Mouse (Mus musculus) liver, postnatal 0 days (tissue): ENCODE results near the gene Slc4a3. TPM values are rescaled to one million over a fixed set of nuclear protein-coding genes. Genes with fewer than 3 reads are reported as not detected.

Experiments
- ATAC-seq: fragments of 200-750 bp; cut with Nextera tagmentation; 2 replicates; pipeline ENCODE4 v1.8.0; 2017; ENCODE audit warnings: mild to moderate bottlenecking, moderate library complexity
- DNase-seq: peaks from one replicate; pipeline ENCODE4 v3.0.0-alpha.2; 2016
- H3K27ac ChIP-seq: fragments of 300-500 bp; sonication (generic); 2 replicates; pipeline ENCODE4 v1.5.1; 2014; ENCODE audit warnings: antibody characterized with exemption, moderate library complexity, mild to moderate bottlenecking, low read depth
- H3K27me3 ChIP-seq: fragments of 300-500 bp; sonication (generic); 2 replicates; pipeline ENCODE4 v1.6.1; 2014; ENCODE audit warnings: low read length, control low read depth, mixed read lengths; ENCODE audit not compliant: insufficient read depth
- H3K36me3 ChIP-seq: fragments of 300-500 bp; sonication (generic); replicated peaks from 2 replicates; pipeline ENCODE4 v1.6.1; 2014; ENCODE audit warnings: mild to moderate bottlenecking, control low read depth, low read length, moderate library complexity, mixed read lengths; ENCODE audit not compliant: insufficient read depth
- H3K4me1 ChIP-seq: fragments of 300-500 bp; sonication (generic); 2 replicates; pipeline ENCODE4 v1.6.1; 2014; ENCODE audit warnings: antibody characterized with exemption, mild to moderate bottlenecking, control low read depth; ENCODE audit not compliant: insufficient read depth
- H3K4me2 ChIP-seq: fragments of 300-500 bp; sonication (generic); 2 replicates; pipeline ENCODE4 v1.6.1; 2014; ENCODE audit warnings: low read depth, mild to moderate bottlenecking, low read length, moderate library complexity, mixed read lengths
- H3K4me3 ChIP-seq: fragments of 300-500 bp; sonication (generic); 2 replicates; pipeline ENCODE4 v1.5.1; 2014; ENCODE audit warnings: low read depth, low read length
- H3K9ac ChIP-seq: fragments of 300-500 bp; sonication (generic); replicated peaks from 2 replicates; pipeline ENCODE4 v1.6.1; 2014; ENCODE audit warnings: mild to moderate bottlenecking, moderate library complexity
- H3K9me3 ChIP-seq: fragments of 300-500 bp; sonication (generic); 2 replicates; pipeline ENCODE4 v1.6.1; 2016; ENCODE audit warnings: mild to moderate bottlenecking, control low read depth, low read length, mixed read lengths
- CTCF ChIP-seq: sonication (generic); IDR thresholded peaks from 2 replicates; pipeline ENCODE4 v1.5.1; 2016; ENCODE audit warnings: antibody characterized with exemption, low read depth
- EP300 ChIP-seq: IDR thresholded peaks from 2 replicates; pipeline ENCODE4 v1.6.1; 2016; ENCODE audit warnings: antibody characterized with exemption, low read depth, mild to moderate bottlenecking
- WGBS: fragments of 180-500 bp; shearing (Covaris S2); extraction: QIAGEN DNeasy Blood & Tissue Kit; methylation state at CpG from one replicate; pipeline ENCODE4 v1.1.7; 2014; ENCODE audit not compliant: insufficient replicate concordance; 5-methylcytosine and 5-hydroxymethylcytosine counted together
- polyA plus RNA-seq: library from polyadenylated mRNA; unstranded; fragments of >200 nt; fragmentation: Nextera tagmentation; extraction: Ambion mirVana; gene quantifications from 2 replicates; pipeline ENCODE4 v1.2.1, GENCODE M21; 2015

Slc4a3 gene
- polyA plus RNA-seq, 1 experiment from 2014 or later = 0.42 TPM

GRCm38 (mm10) chr1:75557041-75557440 lies 11.0 kb downstream of the Slc4a3 start:
- no peak overlapping the region for H3K4me3 ChIP-seq
- H3K9me3 ChIP-seq = no peaks in the 10 kb centered on the region
- WGBS = 86% methylated on average over 7 of the region's 7 CpGs
- TF ChIP-seq EP300 (no peak), CTCF (no peak)
- no peaks in the 10 kb centered on the region for H3K36me3 ChIP-seq
- DNase-seq (no peak), ATAC-seq (no peak)
- no peak overlapping the region for H3K9ac ChIP-seq
- H3K27me3 ChIP-seq = no peaks in the 10 kb centered on the region
- H3K27ac ChIP-seq = no peak overlapping the region
- H3K4me1 ChIP-seq = 0 out of 2 replicates have a peak, but pooled peaks cover 3% of the 10 kb centered on the region
- no peak overlapping the region for H3K4me2 ChIP-seq

- H3K9ac ChIP-seq = no peak overlapping the region
- H3K36me3 ChIP-seq = no peaks in the 10 kb centered on the region
- H3K9me3 ChIP-seq = no peaks in the 10 kb centered on the region
- ATAC-seq (no peak), DNase-seq (no peak)
- no peak overlapping the region for H3K27ac ChIP-seq
- WGBS = 75% methylated on average over 18 of the region's 18 CpGs
- 0 out of 2 replicates have a peak, but pooled peaks cover 3% of the 10 kb centered on the region for H3K4me1 ChIP-seq
- H3K4me2 ChIP-seq = no peak overlapping the region
- H3K27me3 ChIP-seq = no peaks in the 10 kb centered on the region
- H3K4me3 ChIP-seq = no peak overlapping the region
- TF ChIP-seq EP300 (no peak), CTCF (no peak)
Measured at GRCm38 (mm10) chr1:75558388-75559178, 12.5 kb downstream of the Slc4a3 start.

GRCm38 (mm10) chr1:75559212-75559925 lies 13.3 kb downstream of the Slc4a3 start:
- TF ChIP-seq CTCF = peak; percentile 100
- no peak for TF ChIP-seq EP300
- Histone ChIP-seq H3K36me3 (no peaks in the 10 kb centered on the region), H3K4me2 (no peak overlapping the region), H3K9ac (no peak overlapping the region), H3K4me3 (no peak overlapping the region), H3K27ac (no peak overlapping the region), H3K4me1 (0 out of 2 replicates have a peak, but pooled peaks cover 3% of the 10 kb centered on the region), H3K27me3 (no peaks in the 10 kb centered on the region), H3K9me3 (no peaks in the 10 kb centered on the region)
- peak; percentile 98 for ATAC-seq
- WGBS = 8% methylated on average over 17 of the region's 17 CpGs
- DNase-seq = peak; percentile 92

GRCm38 (mm10) chr1:75560206-75560913 lies 14.3 kb downstream of the Slc4a3 start:
- Histone ChIP-seq H3K9ac (no peak overlapping the region), H3K4me1 (0 out of 2 replicates have a peak, but pooled peaks cover 3% of the 10 kb centered on the region), H3K4me3 (no peak overlapping the region), H3K27me3 (no peaks in the 10 kb centered on the region), H3K4me2 (no peak overlapping the region), H3K9me3 (no peaks in the 10 kb centered on the region), H3K36me3 (no peaks in the 10 kb centered on the region), H3K27ac (no peak overlapping the region)
- TF ChIP-seq EP300 (no peak), CTCF (no peak)
- WGBS = 63% methylated on average over 12 of the region's 12 CpGs
- DNase-seq = no peak
- ATAC-seq = no peak

- TF ChIP-seq EP300 (no peak), CTCF (no peak)
- no peak overlapping the region for H3K4me2 ChIP-seq
- ATAC-seq (no peak), DNase-seq (no peak)
- H3K9ac ChIP-seq = no peak overlapping the region
- no peaks in the 10 kb centered on the region for H3K9me3 ChIP-seq
- no peak overlapping the region for H3K4me3 ChIP-seq
- 44% methylated on average over 4 of the region's 4 CpGs for WGBS
- H3K27me3 ChIP-seq = no peaks in the 10 kb centered on the region
- H3K27ac ChIP-seq = no peak overlapping the region
- no peaks in the 10 kb centered on the region for H3K36me3 ChIP-seq
- H3K4me1 ChIP-seq = 0 out of 2 replicates have a peak, but pooled peaks cover 3% of the 10 kb centered on the region
Measured at GRCm38 (mm10) chr1:75561221-75561897, 15.3 kb downstream of the Slc4a3 start.
